Mouse (Mus musculus) midbrain, postnatal 0 days (tissue): ENCODE results near the gene Tmem219. TPM values are rescaled to one million over a fixed set of nuclear protein-coding genes. Genes with fewer than 3 reads are reported as not detected.

Experiments used
- ATAC-seq: fragments of 200-750 bp; cut with Nextera tagmentation; 2 replicates; pipeline ENCODE4 v1.8.0; 2017; ENCODE audit warnings: moderate number of reproducible peaks, mild to moderate bottlenecking, moderate TSS enrichment, moderate library complexity; ENCODE audit not compliant: low FRiP score
- DNase-seq: peaks from one replicate; pipeline ENCODE4 v3.0.0-alpha.2; 2015; ENCODE audit warnings: low spot score
- H3K27ac ChIP-seq: fragments of 300-500 bp; sonication (generic); 2 replicates; pipeline ENCODE4 v1.5.1; 2014; ENCODE audit warnings: low read depth, mild to moderate bottlenecking, low read length, mixed read lengths
- H3K27me3 ChIP-seq: fragments of 300-500 bp; sonication (generic); 2 replicates; pipeline ENCODE4 v1.6.1; 2014; ENCODE audit warnings: low read length, control low read depth, mixed read lengths; ENCODE audit not compliant: insufficient read depth
- H3K36me3 ChIP-seq: fragments of 300-500 bp; sonication (generic); 2 replicates; pipeline ENCODE4 v1.6.1; 2014; ENCODE audit warnings: low read length, control low read depth, mixed read lengths; ENCODE audit not compliant: insufficient read depth
- H3K4me1 ChIP-seq: fragments of 300-500 bp; sonication (generic); 2 replicates; pipeline ENCODE4 v1.6.1; 2014; ENCODE audit warnings: mild to moderate bottlenecking, control low read depth, antibody characterized with exemption, low read length, mixed read lengths; ENCODE audit not compliant: insufficient read depth
- H3K4me2 ChIP-seq: fragments of 300-500 bp; sonication (generic); 2 replicates; pipeline ENCODE4 v1.6.1; 2014; ENCODE audit warnings: low read depth, mild to moderate bottlenecking, low read length, mixed read lengths; ENCODE audit not compliant: poor library complexity, severe bottlenecking
- H3K4me3 ChIP-seq: fragments of 300-500 bp; sonication (generic); 2 replicates; pipeline ENCODE4 v1.5.1; 2014; ENCODE audit warnings: low read depth, mild to moderate bottlenecking, low read length, moderate library complexity
- H3K9ac ChIP-seq: fragments of 300-500 bp; sonication (generic); replicated peaks from 2 replicates; pipeline ENCODE4 v1.6.1; 2014; ENCODE audit warnings: mild to moderate bottlenecking, low read length, moderate library complexity, mixed read lengths; ENCODE audit not compliant: poor library complexity, severe bottlenecking
- H3K9me3 ChIP-seq: fragments of 300-500 bp; sonication (generic); 2 replicates; pipeline ENCODE4 v1.6.1; 2016; ENCODE audit warnings: low read length, control low read depth
- CTCF ChIP-seq: IDR thresholded peaks from 2 replicates; pipeline ENCODE4 v1.5.1; 2016; ENCODE audit warnings: antibody characterized with exemption, mild to moderate bottlenecking
- WGBS: fragments of 180-500 bp; shearing (Covaris S2); extraction: QIAGEN DNeasy Blood & Tissue Kit; methylation state at CpG from one replicate; pipeline ENCODE4 v1.1.7; 2014; 5-methylcytosine and 5-hydroxymethylcytosine counted together
- polyA plus RNA-seq: library from polyadenylated mRNA; unstranded; fragments of >200 nt; fragmentation: Nextera tagmentation; extraction: Ambion mirVana; gene quantifications from 2 replicates; pipeline ENCODE4 v1.2.1, GENCODE M21; 2015
- total RNA-seq: library from RNA; depleted of rRNA; stranded (reverse); fragments of >200 nt; gene quantifications from 2 replicates; pipeline ENCODE4 v1.2.3, GENCODE M21; 2014

Tmem219 gene
- total and polyA plus RNA-seq, 2 experiments from 2014 or later: 24.7 to 36.4 TPM

GRCm38 (mm10) chr7:126949793-126950646 is 27.3 kb upstream of the Tmem219 start, which contains the start of gene Sez6l2:
Gene Sez6l2 (plus strand): TSS chr7:126950563.
- H3K36me3 ChIP-seq: peaks cover 19% of the 10 kb centered on the region
- WGBS: under 1% methylated on average over 40 of the region's 42 CpGs
- ATAC-seq (peak; percentile 91), DNase-seq (peak; percentile 91)
- H3K4me3 ChIP-seq: peak within 1 kb of the TSS; percentile 63
- H3K4me1 ChIP-seq: peaks cover 19% of the 10 kb centered on the region
- no peak for TF ChIP-seq CTCF
- peak within 1 kb of the TSS; percentile 95 for H3K4me2 ChIP-seq
- H3K9ac ChIP-seq: peak within 1 kb of the TSS; percentile 86
- no peaks in the 10 kb centered on the region for H3K9me3 ChIP-seq
- peak within 1 kb of the TSS; percentile 95 for H3K27ac ChIP-seq
- no peaks in the 10 kb centered on the region for H3K27me3 ChIP-seq

- Histone ChIP-seq H3K9me3 (no peaks in the 10 kb centered on the region), H3K4me3 (peak within 1 kb of the TSS; percentile 63), H3K36me3 (peaks cover 25% of the 10 kb centered on the region), H3K27ac (peak within 1 kb of the TSS; percentile 95), H3K4me2 (peak within 1 kb of the TSS; percentile 95), H3K9ac (peak within 1 kb of the TSS; percentile 86), H3K27me3 (no peaks in the 10 kb centered on the region), H3K4me1 (peaks cover 19% of the 10 kb centered on the region)
- DNase-seq (peak; percentile 75), ATAC-seq (peak; percentile 70)
- TF ChIP-seq CTCF: no peak
- WGBS: under 1% methylated on average over 20 of the region's 21 CpGs
Measured at GRCm38 (mm10) chr7:126949403-126949792, 26.7 kb upstream of the Tmem219 start, which contains the start of gene Asphd1. Gene Asphd1 (minus strand): TSS chr7:126949582.

GRCm38 (mm10) chr7:126948626-126949025 is 25.9 kb upstream of the Tmem219 start:
- DNase-seq (no peak), ATAC-seq (no peak)
- Histone ChIP-seq H3K27ac (peak overlapping the region; percentile 95), H3K4me1 (peaks cover 19% of the 10 kb centered on the region), H3K4me3 (peak overlapping the region; percentile 63), H3K27me3 (no peaks in the 10 kb centered on the region), H3K36me3 (peaks cover 26% of the 10 kb centered on the region), H3K9ac (peak overlapping the region; percentile 86), H3K9me3 (no peaks in the 10 kb centered on the region), H3K4me2 (peak overlapping the region; percentile 95)
- WGBS: 69% methylated on average over 10 of the region's 10 CpGs
- TF ChIP-seq CTCF: no peak

- Histone ChIP-seq H3K27me3 (no peaks in the 10 kb centered on the region), H3K4me3 (no peak overlapping the region), H3K27ac (no peak overlapping the region), H3K36me3 (peaks cover 28% of the 10 kb centered on the region), H3K4me1 (peaks cover 8% of the 10 kb centered on the region; the same call in 1 of the 2 replicates), H3K9ac (no peak overlapping the region), H3K4me2 (no peak overlapping the region; the same call in 1 of the 2 replicates), H3K9me3 (no peaks in the 10 kb centered on the region)
- DNase-seq (peak; percentile 46), ATAC-seq (no peak)
- peak; percentile 72 for TF ChIP-seq CTCF
- WGBS: 39% methylated on average over 3 of the region's 3 CpGs
Measured at GRCm38 (mm10) chr7:126946530-126946929, 23.8 kb upstream of the Tmem219 start.

- WGBS: 47% methylated on average over 5 of the region's 5 CpGs
- Histone ChIP-seq H3K36me3 (peaks cover 40% of the 10 kb centered on the region), H3K4me1 (no peaks in the 10 kb centered on the region), H3K4me2 (no peak overlapping the region), H3K9ac (no peak overlapping the region), H3K27ac (no peak overlapping the region), H3K4me3 (no peak overlapping the region), H3K27me3 (no peaks in the 10 kb centered on the region), H3K9me3 (no peaks in the 10 kb centered on the region)
- DNase-seq (no peak), ATAC-seq (no peak)
- no peak for TF ChIP-seq CTCF
Measured at GRCm38 (mm10) chr7:126941801-126942200, 19.1 kb upstream of the Tmem219 start.

- no peak overlapping the region for H3K27ac ChIP-seq
- H3K9me3 ChIP-seq: no peaks in the 10 kb centered on the region
- no peaks in the 10 kb centered on the region for H3K4me1 ChIP-seq
- no peaks in the 10 kb centered on the region for H3K27me3 ChIP-seq
- no peak for ATAC-seq
- H3K9ac ChIP-seq: no peak overlapping the region
- no peak overlapping the region for H3K4me2 ChIP-seq
- no peak for DNase-seq
- 51% methylated on average over 6 of the region's 6 CpGs for WGBS
- H3K4me3 ChIP-seq: no peak overlapping the region
- no peak for TF ChIP-seq CTCF
- peaks cover 42% of the 10 kb centered on the region for H3K36me3 ChIP-seq
Measured at GRCm38 (mm10) chr7:126941171-126941570, 18.5 kb upstream of the Tmem219 start.
